Mouse (Mus musculus) cerebellum, adult 2 months (tissue): ENCODE results near the gene Ldb3. TPM values are rescaled to one million over a fixed set of nuclear protein-coding genes. Genes with fewer than 3 reads are reported as not detected.

Experiments
- DNase-seq, 2 experiments: peaks; one replicate each; pipeline ENCODE4 v3.0.0; 2021
- H3K27ac ChIP-seq: fragments of 200-500 bp; 2 replicates; pipeline ENCODE4 v1.5.1; 2012; ENCODE audit warnings: low read length, control low read depth, inconsistent platforms; ENCODE audit not compliant: insufficient read depth
- H3K27me3 ChIP-seq: fragments of 200-500 bp; 2 replicates; pipeline ENCODE4 v1.6.1; 2012; ENCODE audit warnings: inconsistent platforms, mild to moderate bottlenecking, low read length, moderate library complexity; ENCODE audit not compliant: control insufficient read depth, insufficient read depth
- H3K4me1 ChIP-seq: fragments of 200-500 bp; 2 replicates; pipeline ENCODE4 v1.6.1; 2011; ENCODE audit warnings: low read length; ENCODE audit not compliant: control insufficient read depth, insufficient read depth
- H3K4me3 ChIP-seq: fragments of 200-500 bp; replicated peaks from 2 replicates; pipeline ENCODE3; 2011; ENCODE audit warnings: mild to moderate bottlenecking, low read depth, low read length, control low read depth; ENCODE audit not compliant: insufficient read depth
- CTCF ChIP-seq: fragments of 200-500 bp; IDR thresholded peaks from 2 replicates; pipeline ENCODE4 v1.5.1; 2011; ENCODE audit warnings: low read depth, mild to moderate bottlenecking, control low read depth, low read length, moderate library complexity, borderline replicate concordance; ENCODE audit not compliant: insufficient read depth
- POLR2A ChIP-seq: fragments of 200-500 bp; IDR thresholded peaks from 2 replicates; pipeline ENCODE4 v1.6.1; 2011; ENCODE audit warnings: low read length, control low read depth, borderline replicate concordance; ENCODE audit not compliant: insufficient read depth
- WGBS: fragments of 180-500 bp; shearing (Covaris S2); methylation state at CpG from one replicate; pipeline ENCODE4 v1.1.7; 2018; 5-methylcytosine and 5-hydroxymethylcytosine counted together
- polyA plus RNA-seq: library from polyadenylated mRNA; depleted of rRNA; stranded (reverse); fragments of >200 nt; gene quantifications from 2 replicates; pipeline ENCODE4 v1.2.3, GENCODE M21; 2012; rRNA removed

Gene Ldb3
- polyA plus RNA-seq: 7.0 TPM in 2 replicates

DNA sequence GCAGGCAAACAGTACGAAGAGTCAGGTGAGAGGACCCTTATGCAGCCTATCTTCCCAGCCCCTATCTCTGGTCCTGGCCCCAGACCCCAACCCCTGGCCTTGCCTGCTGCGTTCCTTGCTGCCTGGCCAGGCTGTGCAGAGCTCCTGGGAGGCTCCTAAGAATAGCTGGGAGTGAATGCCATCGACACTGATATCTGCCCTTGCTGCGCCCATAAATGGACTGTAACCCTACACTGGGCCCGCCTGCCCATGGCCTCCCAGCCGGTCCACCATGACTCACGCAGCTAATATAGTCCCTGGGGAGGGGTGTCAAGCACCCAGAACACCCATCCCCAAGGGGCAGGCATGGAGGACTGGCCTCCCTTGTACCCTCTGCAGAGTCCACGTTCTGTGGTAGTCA, at the start of gene Ldb3:
Ldb3 (minus strand) TSS at position 185 of the 400 bp plus-strand sequence.
- no peak for DNase-seq
- 81% methylated on average over 8 of the region's 8 CpGs for WGBS
- Histone ChIP-seq H3K4me1 (no peaks in the 10 kb centered on the region), H3K27me3 (no peaks in the 10 kb centered on the region), H3K4me3 (no peak within 1 kb of the TSS), H3K27ac (no peak within 1 kb of the TSS)
- TF ChIP-seq POLR2A: no peak
- TF ChIP-seq CTCF: no peak

DNA sequence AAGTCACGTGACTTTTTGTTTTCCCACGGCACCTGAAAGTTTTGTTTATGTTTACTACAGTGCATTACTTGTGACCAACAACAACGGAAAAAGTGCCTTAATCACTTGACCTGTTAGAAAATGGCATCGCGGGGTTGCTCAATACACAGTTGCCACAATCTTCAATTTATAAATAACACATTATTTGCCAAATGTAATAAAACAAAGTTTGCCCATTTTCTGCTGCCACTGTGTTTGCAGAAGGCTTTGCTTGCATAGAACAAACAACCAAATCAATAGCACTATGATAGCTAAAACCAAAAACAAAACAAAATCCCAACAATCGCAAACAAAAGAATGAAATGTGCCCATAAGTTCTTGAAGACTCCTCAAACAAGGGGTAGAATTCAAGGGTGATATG, 47.2 kb upstream of the Ldb3 start:
- Histone ChIP-seq H3K27me3 (no peaks in the 10 kb centered on the region), H3K4me3 (no peak overlapping the region), H3K27ac (no peak overlapping the region), H3K4me1 (no peaks in the 10 kb centered on the region)
- DNase-seq: no peak
- WGBS: 89% methylated on average over 6 of the region's 6 CpGs
- TF ChIP-seq POLR2A (no peak), CTCF (no peak)

DNA sequence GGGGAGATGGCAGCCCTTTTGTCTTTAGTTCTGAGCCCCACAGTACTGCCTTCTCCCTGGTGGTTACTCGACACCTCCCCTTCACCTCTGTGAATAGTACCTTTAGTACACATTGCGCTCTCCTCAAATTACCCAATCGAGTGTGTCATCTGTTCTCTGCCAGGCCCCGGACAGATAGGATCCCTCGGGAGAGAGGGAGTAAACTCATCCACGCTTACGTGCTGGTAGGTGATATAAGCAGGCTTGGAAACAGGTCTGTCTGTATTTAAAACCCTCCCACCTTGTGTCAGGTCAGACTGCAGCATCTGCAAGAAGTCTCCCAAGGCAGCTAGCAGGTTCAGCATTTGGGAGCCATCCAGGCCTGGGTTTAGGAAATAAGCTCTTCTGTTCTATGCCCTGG, 46.7 kb upstream of the Ldb3 start:
- TF ChIP-seq CTCF (no peak), POLR2A (no peak)
- no peak overlapping the region for H3K4me3 ChIP-seq
- H3K4me1 ChIP-seq: no peaks in the 10 kb centered on the region
- whole genome bisulfite sequencing: 46% methylated on average over 7 of the region's 7 CpGs
- no peak for DNase-seq
- H3K27ac ChIP-seq: no peak overlapping the region
- H3K27me3 ChIP-seq: no peaks in the 10 kb centered on the region

DNA sequence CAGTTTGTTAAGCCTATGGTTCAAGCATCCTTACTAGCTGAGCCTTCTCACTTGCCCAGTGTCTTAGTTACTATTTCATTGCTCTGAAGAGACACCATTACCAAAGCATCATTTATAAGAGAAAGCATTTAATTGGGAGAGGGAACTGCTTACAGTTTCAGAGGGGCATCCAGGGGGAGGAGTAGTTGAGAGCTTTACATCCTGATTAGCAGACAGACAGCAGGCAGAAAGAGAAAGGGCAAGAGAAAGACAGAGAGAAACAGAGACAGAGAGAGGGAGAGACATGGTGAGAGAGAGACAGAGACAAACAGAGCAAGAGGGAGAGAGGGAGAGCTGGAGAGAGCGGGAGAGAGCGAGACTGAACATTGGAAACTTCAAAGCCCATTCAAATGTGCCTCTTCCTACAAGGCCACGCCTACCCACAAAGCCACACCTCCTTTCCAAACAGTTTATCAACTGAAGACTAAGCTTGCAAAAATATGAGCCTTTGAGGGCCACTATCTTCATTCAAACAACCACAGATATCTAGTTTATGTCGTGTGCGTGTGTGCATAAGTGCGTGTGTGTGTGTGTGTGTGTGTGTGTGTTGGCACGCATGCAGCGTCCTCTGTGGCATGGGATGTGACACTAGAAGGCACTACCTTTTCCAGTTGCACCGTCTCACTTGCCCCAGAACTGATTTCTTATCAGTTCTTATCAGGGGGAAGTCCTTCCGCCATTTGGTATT, 44.4 kb upstream of the Ldb3 start:
- no peak for DNase-seq
- H3K4me1 ChIP-seq: no peaks in the 10 kb centered on the region
- H3K27ac ChIP-seq: no peak overlapping the region
- no peaks in the 10 kb centered on the region for H3K27me3 ChIP-seq
- TF ChIP-seq POLR2A (no peak), CTCF (no peak)
- WGBS: 72% methylated on average over 10 of the region's 10 CpGs
- no peak overlapping the region for H3K4me3 ChIP-seq

DNA sequence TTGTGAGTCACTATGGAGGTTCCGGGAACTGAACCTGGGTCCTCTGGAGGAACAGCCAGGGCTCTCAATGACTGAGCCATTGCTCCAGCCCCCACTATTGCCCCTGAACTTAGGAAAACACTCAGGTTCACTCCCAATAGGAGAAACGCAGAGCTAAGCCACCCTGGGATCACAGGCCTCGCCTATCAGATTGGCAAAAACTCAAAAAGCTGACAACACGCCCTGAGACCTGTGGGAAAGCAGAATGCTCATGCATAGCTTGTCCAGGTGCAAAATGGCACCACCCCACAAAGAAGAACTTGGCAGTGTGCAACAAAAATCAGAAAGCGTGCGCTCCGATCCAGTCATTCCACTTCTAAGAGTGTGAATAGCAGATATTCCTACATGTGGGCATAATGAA, 38.3 kb upstream of the Ldb3 start:
- TF ChIP-seq POLR2A (no peak), CTCF (no peak)
- H3K27me3 ChIP-seq: no peaks in the 10 kb centered on the region
- no peak overlapping the region for H3K27ac ChIP-seq
- H3K4me1 ChIP-seq: no peaks in the 10 kb centered on the region
- no peak overlapping the region for H3K4me3 ChIP-seq
- DNase-seq: no peak
- WGBS: 81% methylated on average over 7 of the region's 7 CpGs

DNA sequence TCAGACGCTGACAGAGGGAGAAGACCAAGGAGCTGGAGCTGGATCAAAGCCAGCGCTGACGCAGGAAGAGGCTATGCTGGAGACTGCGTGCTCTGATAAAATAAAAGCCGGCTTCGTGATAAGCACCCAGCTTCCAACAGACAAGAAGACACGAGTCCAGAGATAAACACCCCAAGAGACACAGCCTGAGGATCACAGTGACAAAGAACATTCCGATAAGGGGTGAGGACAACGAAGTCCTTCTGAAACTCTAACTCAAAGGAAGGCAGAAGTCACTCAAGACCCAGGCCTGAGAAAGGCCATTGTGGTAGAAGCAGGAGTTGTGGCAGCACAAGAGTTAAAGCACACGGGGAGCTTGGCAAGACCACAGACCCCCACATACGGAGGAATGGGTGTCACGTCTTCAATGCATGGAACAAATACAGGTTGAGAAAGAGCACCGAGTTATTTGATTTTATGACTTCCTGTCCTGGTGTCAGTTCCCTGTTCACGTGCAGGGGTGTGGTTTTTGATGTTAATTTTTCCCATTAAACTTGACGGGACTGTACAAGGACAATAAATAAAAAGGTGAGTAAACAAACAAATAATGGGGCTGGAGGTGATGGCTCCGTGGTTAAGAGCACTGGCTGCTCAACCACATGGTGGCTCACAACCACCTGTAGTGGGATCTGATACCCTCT, 35.2 kb upstream of the Ldb3 start:
- Histone ChIP-seq H3K27me3 (no peaks in the 10 kb centered on the region), H3K4me3 (no peak overlapping the region), H3K4me1 (no peaks in the 10 kb centered on the region), H3K27ac (no peak overlapping the region)
- 73% methylated on average over 16 of the region's 16 CpGs for whole genome bisulfite sequencing
- TF ChIP-seq POLR2A (no peak), CTCF (no peak)
- DNase-seq: no peak

DNA sequence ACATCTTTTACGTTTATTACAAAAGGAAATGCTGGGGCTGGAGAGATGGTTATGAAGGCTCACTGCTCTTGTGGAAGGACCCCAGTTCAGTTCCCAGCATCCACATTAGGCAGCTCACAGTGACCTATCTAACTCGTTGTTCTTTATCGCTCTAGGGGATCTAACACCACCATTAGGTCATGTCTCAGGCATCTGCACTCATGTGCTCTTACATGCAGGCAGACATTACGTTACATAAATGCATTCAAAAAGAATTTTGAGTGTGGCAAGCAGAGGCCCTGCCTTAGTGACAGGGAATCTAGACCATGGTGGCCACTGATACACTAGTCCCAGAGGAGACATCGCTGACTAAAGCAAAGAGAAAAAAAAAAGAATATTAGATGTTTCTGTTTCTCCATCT, 34.6 kb upstream of the Ldb3 start:
- H3K4me3 ChIP-seq: no peak overlapping the region
- 92% methylated on average over 5 of the region's 5 CpGs for WGBS
- H3K4me1 ChIP-seq: no peaks in the 10 kb centered on the region
- no peaks in the 10 kb centered on the region for H3K27me3 ChIP-seq
- DNase-seq: no peak
- no peak for TF ChIP-seq POLR2A
- TF ChIP-seq CTCF: no peak
- no peak overlapping the region for H3K27ac ChIP-seq

DNA sequence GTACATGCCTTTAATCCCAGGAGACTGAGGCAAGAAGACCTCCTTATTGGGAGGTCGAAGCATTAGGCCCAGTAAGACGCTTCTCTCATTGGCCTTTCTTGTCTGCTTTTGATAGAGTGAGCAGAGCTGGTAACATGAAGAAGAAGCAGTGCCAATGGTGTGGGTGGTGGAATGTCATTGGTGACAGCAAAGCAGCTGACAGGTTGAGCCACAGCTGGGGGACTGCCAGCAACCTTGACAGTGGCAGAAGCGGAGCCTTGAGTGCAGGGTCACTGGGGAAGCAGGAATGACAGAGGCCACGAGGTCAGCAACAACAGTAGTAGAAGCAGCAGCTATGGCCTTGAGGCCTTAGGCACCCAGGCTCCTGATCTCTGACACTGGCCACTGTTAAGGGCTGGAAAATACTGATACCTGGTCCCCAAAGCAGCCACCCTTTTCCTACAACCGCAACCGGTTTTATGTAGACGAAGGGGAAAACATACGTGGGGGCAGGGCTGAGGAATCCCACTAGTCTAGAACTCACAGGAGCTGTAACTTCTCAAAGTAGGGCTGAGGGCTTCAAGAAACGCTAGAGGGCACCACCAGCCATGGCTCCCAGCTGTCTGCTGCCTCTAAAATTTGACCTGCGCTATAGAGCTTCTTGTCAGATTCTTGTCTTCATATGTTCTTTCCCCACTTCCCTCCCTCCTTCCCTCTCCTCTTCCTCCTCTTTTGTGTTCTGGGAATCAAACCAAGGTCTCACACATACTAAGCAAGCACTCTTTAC, 32.3 kb upstream of the Ldb3 start:
- TF ChIP-seq POLR2A (no peak), CTCF (peak; percentile 68)
- 43% methylated on average over 10 of the region's 10 CpGs for WGBS
- H3K4me1 ChIP-seq: no peaks in the 10 kb centered on the region
- no peak overlapping the region for H3K27ac ChIP-seq
- peak; percentile 21 to 31 for DNase-seq
- no peaks in the 10 kb centered on the region for H3K27me3 ChIP-seq
- no peak overlapping the region for H3K4me3 ChIP-seq
